Mouse (Mus musculus) bone marrow macrophage, adult 2 months (primary cell): ENCODE measurements around the gene Actb. TPM values are rescaled to one million over a fixed set of nuclear protein-coding genes. Genes with fewer than 3 reads are reported as not detected.

Experiments
- H3K27ac ChIP-seq: 2 replicates; pipeline ENCODE4 v1.5.1; 2012; ENCODE audit warnings: low read depth, low read length; ENCODE audit not compliant: insufficient read depth
- H3K4me1 ChIP-seq: 2 replicates; pipeline ENCODE4 v1.6.1; 2012; ENCODE audit warnings: low read length; ENCODE audit not compliant: control insufficient read depth, insufficient read depth
- H3K4me3 ChIP-seq: 2 replicates; pipeline ENCODE4 v1.5.1; 2012; ENCODE audit warnings: mild to moderate bottlenecking, low read length, moderate library complexity; ENCODE audit not compliant: insufficient read depth
- CTCF ChIP-seq: IDR thresholded peaks from 2 replicates; pipeline ENCODE4 v1.5.1; 2012; ENCODE audit warnings: low read depth, mild to moderate bottlenecking, low read length, moderate library complexity
- POLR2A ChIP-seq: IDR thresholded peaks from 2 replicates; pipeline ENCODE4 v1.6.1; 2012; ENCODE audit warnings: mild to moderate bottlenecking, low read depth, low read length, borderline replicate concordance
- polyA plus RNA-seq: library from polyadenylated mRNA; stranded (reverse); fragments of >200 nt; gene quantifications from 2 replicates; pipeline ENCODE4 v1.2.4, GENCODE M21; 2012; ENCODE audit not compliant: missing spikeins, insufficient read depth, insufficient read length

Actb gene
- polyA plus RNA-seq, 1 experiment, result 8,885 TPM

DNA sequence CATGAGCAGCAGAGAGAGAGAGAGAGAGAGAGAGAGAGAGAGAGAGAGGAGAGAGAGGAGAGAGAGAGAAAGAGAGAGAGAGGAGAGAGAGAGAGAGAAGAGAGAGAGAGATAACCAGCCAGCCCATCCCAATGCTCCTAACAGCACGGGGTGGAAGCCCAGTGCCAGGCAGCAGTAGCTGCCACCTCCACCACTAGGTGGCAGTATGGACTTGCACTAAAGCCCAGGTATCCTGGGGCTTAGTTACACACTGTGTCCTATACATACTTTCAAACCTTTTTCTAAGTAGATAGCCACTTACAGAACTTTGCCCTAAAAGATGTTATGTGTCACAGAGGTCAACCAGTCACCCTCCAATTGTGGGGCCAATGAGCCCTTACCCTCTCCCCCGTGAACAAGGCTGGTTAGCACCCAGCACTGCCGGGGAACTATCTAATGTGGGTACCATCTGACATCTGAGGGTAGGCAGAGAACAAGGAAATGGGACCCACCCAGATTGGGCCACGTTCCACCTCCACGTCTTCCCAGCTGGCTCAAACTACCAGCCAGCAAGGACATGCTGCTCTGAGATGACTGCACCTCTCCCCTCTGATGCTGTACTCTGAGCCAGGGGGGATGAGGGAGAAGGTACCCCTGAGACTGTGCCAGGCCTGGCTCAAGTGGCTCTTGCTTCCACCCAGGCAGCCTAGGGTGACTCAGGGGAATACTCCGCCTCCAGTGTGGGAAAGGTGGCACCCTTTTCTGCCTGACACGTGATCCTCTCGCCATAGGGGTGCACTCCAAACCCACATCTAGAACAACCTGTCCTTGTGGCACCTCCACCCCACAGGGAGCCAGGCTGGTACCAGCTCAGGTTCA lies 27.0 kb downstream of the Actb start:
- Histone ChIP-seq H3K27ac (no peak overlapping the region), H3K4me3 (no peak overlapping the region), H3K4me1 (no peaks in the 10 kb centered on the region)
- TF ChIP-seq CTCF, result peak; percentile 78
- TF ChIP-seq POLR2A, result no peak

DNA sequence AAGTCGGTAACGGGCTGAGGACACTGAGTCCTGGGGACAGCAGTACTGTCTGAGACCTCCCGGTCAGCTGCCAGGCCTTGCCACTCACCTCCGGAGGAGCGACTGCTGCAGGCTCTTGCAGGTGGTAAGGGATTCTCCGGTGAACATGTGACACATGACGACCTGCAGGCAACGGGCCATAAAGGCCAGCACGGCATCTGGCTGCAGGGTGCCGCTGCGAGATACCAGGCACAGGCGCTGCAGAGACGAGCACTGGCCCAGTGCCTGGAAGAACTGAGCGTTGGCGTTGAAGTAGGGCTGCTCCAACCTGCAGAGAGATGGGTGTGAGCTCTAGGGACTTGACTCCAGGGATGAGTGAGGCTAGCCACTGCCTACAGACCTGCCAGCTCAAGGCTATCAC lies 28.0 kb downstream of the Actb start:
- TF ChIP-seq CTCF (no peak), POLR2A (no peak)
- H3K4me3 ChIP-seq, result no peak overlapping the region
- no peaks in the 10 kb centered on the region for H3K4me1 ChIP-seq
- H3K27ac ChIP-seq, result no peak overlapping the region

DNA sequence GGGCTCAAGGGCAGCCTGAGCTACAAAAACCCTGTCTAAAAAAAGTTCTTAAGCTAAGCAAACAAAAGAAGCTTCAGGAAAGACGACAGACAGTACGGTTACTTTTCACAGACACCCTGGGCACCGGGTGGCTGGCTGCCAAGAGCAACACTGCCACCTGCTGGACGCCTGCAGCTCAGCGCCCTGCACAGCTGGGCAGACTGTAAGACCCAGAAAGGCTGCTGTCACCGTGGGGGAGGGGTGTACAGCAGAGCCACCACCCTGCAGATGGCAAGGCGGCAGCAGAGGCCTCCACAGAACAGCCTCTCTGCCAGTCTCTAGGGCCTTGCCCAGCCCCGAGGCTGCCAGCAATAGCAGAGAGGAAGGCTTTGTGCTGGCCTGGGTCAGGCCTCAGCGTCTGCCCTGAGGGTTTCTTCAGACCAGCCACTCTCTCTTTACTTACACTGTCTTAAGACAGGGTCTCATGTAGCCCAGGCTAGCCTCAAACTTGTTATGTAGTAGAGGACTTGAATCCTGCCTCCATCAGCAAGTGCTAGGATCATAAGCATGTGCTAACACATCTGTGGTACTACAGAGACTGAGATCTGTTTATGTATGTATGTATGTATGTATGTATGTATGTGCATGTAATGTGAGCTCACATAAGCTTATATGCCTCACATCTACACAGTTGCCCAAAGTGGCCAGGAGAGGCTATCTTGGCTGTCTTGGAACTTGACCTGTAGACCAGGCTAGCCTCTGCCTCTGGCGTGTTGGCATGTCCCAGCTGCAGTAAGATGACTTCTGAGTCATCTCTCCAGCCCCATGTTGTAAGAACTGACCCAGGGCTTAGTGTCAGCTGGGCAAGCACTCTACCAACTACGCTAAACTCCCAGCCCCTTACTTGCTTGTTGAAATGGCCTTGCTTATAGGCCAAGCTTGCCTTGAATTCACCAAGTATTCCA lies 28.9 kb downstream of the Actb start:
- TF ChIP-seq CTCF (peak; percentile 81), POLR2A (no peak)
- Histone ChIP-seq H3K27ac (no peak overlapping the region), H3K4me3 (no peak overlapping the region), H3K4me1 (no peaks in the 10 kb centered on the region)

DNA sequence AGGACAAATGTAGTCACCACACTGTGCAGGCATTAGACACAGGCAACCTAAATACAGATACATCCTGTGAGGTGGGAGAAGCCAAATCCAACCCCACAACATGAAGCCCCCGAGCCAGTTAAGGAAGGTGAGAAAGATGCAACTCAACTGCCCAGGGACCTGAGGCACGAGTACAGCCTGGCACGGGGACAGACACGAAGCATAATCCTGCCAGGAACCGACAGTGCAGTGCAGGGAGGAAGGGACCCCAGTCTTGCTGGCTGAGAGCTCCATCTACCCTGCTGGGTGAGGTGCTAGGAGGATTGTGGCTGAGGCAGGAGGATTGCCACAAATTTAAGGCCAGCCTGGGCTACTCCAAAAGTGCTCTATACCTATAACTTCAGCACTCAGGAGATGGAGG lies 29.7 kb downstream of the Actb start:
- H3K4me3 ChIP-seq, result no peak overlapping the region
- TF ChIP-seq POLR2A, result no peak
- no peak for TF ChIP-seq CTCF
- no peak overlapping the region for H3K27ac ChIP-seq

DNA sequence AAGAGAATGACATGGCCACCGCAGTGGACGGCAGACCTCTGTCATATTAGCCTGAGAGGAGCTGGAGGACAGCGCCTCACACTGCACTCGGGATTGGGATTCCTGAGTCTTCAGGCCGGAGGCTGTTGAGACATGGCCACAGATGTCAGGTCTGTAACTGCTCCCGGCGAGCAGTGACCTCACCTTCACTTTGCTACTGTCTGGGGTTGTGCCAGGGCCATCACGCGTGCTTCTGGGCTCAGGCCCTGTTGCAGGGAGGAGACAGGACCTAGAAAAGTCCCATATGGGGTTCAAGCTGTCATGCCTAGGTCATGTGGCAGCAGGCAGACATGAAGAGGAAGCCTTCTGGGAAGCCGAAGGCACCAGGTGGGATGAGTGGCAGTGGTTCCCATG lies 31.0 kb downstream of the Actb start:
- no peak overlapping the region for H3K27ac ChIP-seq
- no peaks in the 10 kb centered on the region for H3K4me1 ChIP-seq
- no peak overlapping the region for H3K4me3 ChIP-seq
- TF ChIP-seq CTCF, result no peak
- no peak for TF ChIP-seq POLR2A

More for the DNA sequence above, 29.7 kb downstream of the Actb start:
- no peaks in the 10 kb centered on the region for H3K4me1 ChIP-seq

DNA sequence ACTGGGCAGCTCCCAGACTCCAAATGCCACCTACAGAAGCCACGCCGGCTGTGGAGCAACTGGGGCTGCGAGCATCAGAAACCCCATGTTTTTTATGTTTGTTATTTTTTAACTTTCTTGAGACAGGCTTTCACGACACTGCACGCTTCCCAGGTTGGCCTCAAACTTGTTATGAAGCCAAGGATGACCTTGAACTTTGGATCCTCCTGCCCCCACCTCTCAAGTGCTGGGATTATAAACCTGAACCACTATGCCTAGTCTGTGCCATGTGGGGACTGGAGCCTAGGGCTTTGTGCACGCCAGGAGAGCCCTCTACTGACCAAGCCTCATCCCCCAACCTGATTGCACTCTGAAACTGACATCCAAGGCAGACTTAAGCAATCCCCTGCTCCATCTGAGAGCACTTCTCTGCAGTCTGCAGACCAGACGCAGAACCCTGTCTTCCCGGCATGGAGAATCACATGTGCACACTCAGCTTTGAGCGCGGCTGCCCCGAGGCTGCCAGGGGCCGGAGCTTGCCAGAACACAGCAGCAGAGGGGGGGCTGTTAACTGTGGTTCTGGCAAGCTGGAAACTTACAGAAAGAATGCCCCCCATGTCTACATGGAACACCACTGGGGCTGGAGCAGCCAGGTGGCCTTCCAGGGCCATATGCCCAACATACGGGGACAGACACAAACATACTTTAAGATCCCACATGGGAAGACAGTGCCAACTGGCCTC lies 31.6 kb downstream of the Actb start:
- TF ChIP-seq CTCF (no peak), POLR2A (no peak)
- no peak overlapping the region for H3K27ac ChIP-seq

DNA sequence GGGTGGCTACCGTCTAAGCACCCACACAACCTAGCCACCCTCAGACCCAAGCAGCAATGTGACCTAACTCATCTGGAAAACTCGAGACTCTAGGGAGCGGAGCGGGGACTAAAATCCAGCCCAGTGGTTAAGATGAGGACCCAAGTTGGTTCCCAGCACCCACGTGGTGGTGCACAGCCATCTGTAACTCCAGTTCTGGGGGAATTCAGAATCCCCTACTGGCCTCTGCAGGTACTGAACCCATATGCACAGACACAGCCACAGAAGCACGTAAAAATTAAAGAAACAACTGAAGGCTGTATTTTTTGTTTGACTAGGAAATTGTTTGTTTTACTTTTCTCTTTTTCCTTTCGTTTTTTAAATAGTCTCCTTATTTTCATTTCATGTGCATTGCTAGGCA lies 32.8 kb downstream of the Actb start:
- no peak overlapping the region for H3K4me3 ChIP-seq
- no peak for TF ChIP-seq CTCF
- TF ChIP-seq POLR2A, result no peak
- no peaks in the 10 kb centered on the region for H3K4me1 ChIP-seq
- H3K27ac ChIP-seq, result no peak overlapping the region

More for the DNA sequence above, 31.6 kb downstream of the Actb start:
- no peaks in the 10 kb centered on the region for H3K4me1 ChIP-seq
- H3K4me3 ChIP-seq, result no peak overlapping the region

DNA sequence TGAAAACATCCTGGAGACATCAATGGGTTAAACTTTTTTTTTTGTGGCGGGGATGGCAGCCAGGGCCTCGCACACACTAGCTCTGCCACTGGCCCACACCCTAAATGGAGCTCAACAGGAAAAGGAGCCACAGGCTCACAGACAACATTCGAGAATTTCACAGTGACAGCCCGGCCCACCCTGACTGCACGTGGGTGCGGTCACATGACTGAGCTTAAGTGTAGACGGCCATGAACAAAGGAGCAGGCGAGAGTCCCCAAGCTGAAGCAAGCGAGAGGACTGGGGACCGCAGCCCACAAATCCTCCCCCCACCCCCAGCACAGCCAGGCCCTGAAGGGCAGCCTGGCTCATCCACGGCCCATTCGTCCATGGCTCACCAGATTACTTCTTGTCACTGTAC lies 34.8 kb downstream of the Actb start:
- H3K4me3 ChIP-seq, result no peak overlapping the region
- H3K4me1 ChIP-seq, result no peaks in the 10 kb centered on the region
- TF ChIP-seq POLR2A (no peak), CTCF (no peak)
- H3K27ac ChIP-seq, result no peak overlapping the region

DNA sequence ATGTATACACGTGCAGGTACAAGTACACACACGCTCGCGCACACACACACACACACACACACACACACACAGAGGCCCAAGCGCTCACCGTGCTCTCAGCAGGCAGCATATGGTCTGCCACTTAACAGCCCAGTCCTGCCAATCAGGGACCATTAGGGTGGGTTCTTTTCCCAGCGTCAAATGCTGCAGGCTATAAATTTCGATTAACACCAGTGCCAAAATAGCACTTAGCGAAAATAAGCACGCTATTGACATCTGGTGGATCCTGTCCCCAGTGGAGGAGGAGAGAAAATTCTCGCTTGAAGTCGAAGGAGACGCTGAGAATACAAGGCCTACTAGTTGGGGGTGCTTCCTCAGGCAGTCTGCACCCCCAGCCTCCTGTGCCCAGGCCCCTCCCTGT lies 37.1 kb downstream of the Actb start:
- no peaks in the 10 kb centered on the region for H3K4me1 ChIP-seq
- no peak overlapping the region for H3K4me3 ChIP-seq
- no peak overlapping the region for H3K27ac ChIP-seq
- TF ChIP-seq CTCF (no peak), POLR2A (no peak)

DNA sequence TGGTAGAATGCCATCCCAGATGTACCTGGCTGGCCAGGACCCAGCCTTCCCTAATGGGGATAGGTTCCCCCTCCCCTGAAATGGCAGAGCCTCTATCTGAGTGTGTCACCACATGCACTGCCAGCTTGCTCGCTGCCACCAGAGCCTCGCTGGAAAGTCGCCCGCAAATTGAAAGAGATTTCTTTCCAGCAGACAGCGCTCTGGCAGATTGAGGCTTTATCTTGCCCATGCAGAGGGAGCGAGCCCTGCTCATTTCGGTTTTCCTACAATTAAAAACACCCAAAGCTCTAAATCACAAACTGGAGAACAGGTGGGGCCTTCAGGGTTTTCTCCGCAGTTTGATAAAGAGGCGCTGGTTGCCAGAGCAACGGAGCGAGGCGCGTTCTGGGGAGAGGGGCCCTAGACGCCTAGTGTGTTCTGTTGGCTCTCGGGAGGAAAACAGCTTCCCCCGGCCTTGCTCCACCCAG lies 48.8 kb downstream of the Actb start:
- no peaks in the 10 kb centered on the region for H3K4me1 ChIP-seq
- TF ChIP-seq POLR2A (no peak), CTCF (no peak; the same call in 1 of the 2 replicates)
- H3K4me3 ChIP-seq, result no peak overlapping the region
- no peak overlapping the region for H3K27ac ChIP-seq
